Mouse (Mus musculus) right cerebral cortex, adult 2 months (tissue): ENCODE measurements around the gene Hs1bp3.
A peak's percentile ranks its signal among the peaks of the same experiment; 100 is the strongest.

Experiments used
- DNase-seq, 2 experiments: peaks; one replicate each; pipeline ENCODE4 v3.0.0; 2021 to 2022; ENCODE audit warnings: low spot score in 2 of 2

The Hs1bp3 gene

GRCm38 (mm10) chr12:8362400-8362799 lies 49.2 kb downstream of the Hs1bp3 start:
- DNase-seq = no peak

GRCm38 (mm10) chr12:8364321-8364838 lies 51.1 kb downstream of the Hs1bp3 start:
- DNase-seq = no peak

GRCm38 (mm10) chr12:8365336-8365735 lies 52.1 kb downstream of the Hs1bp3 start:
- no peak for DNase-seq

- no peak for DNase-seq
Measured at GRCm38 (mm10) chr12:8365905-8366576, 52.8 kb downstream of the Hs1bp3 start.

GRCm38 (mm10) chr12:8366688-8367087 lies 53.5 kb downstream of the Hs1bp3 start:
- no peak for DNase-seq

GRCm38 (mm10) chr12:8371746-8372510 lies 58.7 kb downstream of the Hs1bp3 start:
- no peak for DNase-seq

GRCm38 (mm10) chr12:8372511-8373180 lies 59.4 kb downstream of the Hs1bp3 start:
- no peak for DNase-seq

GRCm38 (mm10) chr12:8373741-8374140 lies 60.5 kb downstream of the Hs1bp3 start:
- DNase-seq = no peak

GRCm38 (mm10) chr12:8377169-8377568 lies 63.9 kb downstream of the Hs1bp3 start:
- DNase-seq = no peak

- DNase-seq = no peak
Measured at GRCm38 (mm10) chr12:8377955-8378620, 64.9 kb downstream of the Hs1bp3 start.

- peak in 1 of 2 experiments; percentile 22 for DNase-seq
Measured at GRCm38 (mm10) chr12:8379795-8380521, 66.7 kb downstream of the Hs1bp3 start.

GRCm38 (mm10) chr12:8380944-8381343 lies 67.7 kb downstream of the Hs1bp3 start:
- DNase-seq = no peak

GRCm38 (mm10) chr12:8381940-8382339 lies 68.7 kb downstream of the Hs1bp3 start:
- no peak for DNase-seq

GRCm38 (mm10) chr12:8383822-8384221 lies 70.6 kb downstream of the Hs1bp3 start:
- DNase-seq = no peak

- no peak for DNase-seq
Measured at GRCm38 (mm10) chr12:8386451-8387011, 73.3 kb downstream of the Hs1bp3 start.

- DNase-seq = no peak
Measured at GRCm38 (mm10) chr12:8387281-8387680, 74.0 kb downstream of the Hs1bp3 start.

GRCm38 (mm10) chr12:8388529-8389414 lies 75.5 kb downstream of the Hs1bp3 start:
- DNase-seq = peak in 1 of 2 experiments; percentile 33

- no peak for DNase-seq
Measured at GRCm38 (mm10) chr12:8393226-8393625, 80.0 kb downstream of the Hs1bp3 start.
